Mouse (Mus musculus) forebrain, embryonic 16.5 days (tissue): ENCODE results near the gene Ttc25. TPM values are rescaled to one million over a fixed set of nuclear protein-coding genes. Genes with fewer than 3 reads are reported as not detected.

ENCODE experiments used
- ATAC-seq: fragments of 200-750 bp; cut with Nextera tagmentation; 2 replicates; pipeline ENCODE4 v1.8.0; 2017; ENCODE audit warnings: mild to moderate bottlenecking, moderate library complexity
- H3K27ac ChIP-seq: fragments of 300-500 bp; sonication (generic); 2 replicates; pipeline ENCODE4 v1.5.1; 2014; ENCODE audit warnings: low read length, control low read depth
- H3K27me3 ChIP-seq: fragments of 300-500 bp; sonication (generic); replicated peaks from 2 replicates; pipeline ENCODE4 v1.6.1; 2014; ENCODE audit warnings: low read length; ENCODE audit not compliant: control insufficient read depth, insufficient read depth
- H3K36me3 ChIP-seq: fragments of 300-500 bp; sonication (generic); 2 replicates; pipeline ENCODE4 v1.6.1; 2014; ENCODE audit not compliant: control insufficient read depth, insufficient read depth
- H3K4me1 ChIP-seq: fragments of 300-500 bp; sonication (generic); replicated peaks from 2 replicates; pipeline ENCODE4 v1.6.1; 2014; ENCODE audit warnings: low read length; ENCODE audit not compliant: control insufficient read depth, insufficient read depth
- H3K4me2 ChIP-seq: fragments of 300-500 bp; sonication (generic); 2 replicates; pipeline ENCODE4 v1.6.1; 2014; ENCODE audit warnings: mild to moderate bottlenecking, low read length, control low read depth
- H3K4me3 ChIP-seq: fragments of 300-500 bp; sonication (generic); replicated peaks from 2 replicates; pipeline ENCODE4 v1.5.1; 2014; ENCODE audit warnings: mild to moderate bottlenecking, low read length, control low read depth
- H3K9ac ChIP-seq: fragments of 300-500 bp; sonication (generic); replicated peaks from 2 replicates; pipeline ENCODE4 v1.6.1; 2014; ENCODE audit warnings: low read depth, low read length, control low read depth
- H3K9me3 ChIP-seq: fragments of 300-500 bp; sonication (generic); 2 replicates; pipeline ENCODE4 v1.6.1; 2016; ENCODE audit warnings: low read length; ENCODE audit not compliant: control insufficient read depth
- WGBS: fragments of 180-500 bp; shearing (Covaris S2); extraction: QIAGEN DNeasy Blood & Tissue Kit; methylation state at CpG from one replicate; pipeline ENCODE4 v1.1.7; 2014; 5-methylcytosine and 5-hydroxymethylcytosine counted together
- polyA plus RNA-seq: library from polyadenylated mRNA; unstranded; fragments of >200 nt; fragmentation: Nextera tagmentation; extraction: Ambion mirVana; gene quantifications from 2 replicates; pipeline ENCODE4 v1.2.1, GENCODE M21; 2015

Ttc25 gene
- polyA plus RNA-seq, 1 experiment from 2014 or later, result 1.0 TPM

GRCm38 (mm10) chr11:100541577-100541976 is 3.8 kb upstream of the Ttc25 start:
- WGBS, result 76% methylated on average over 2 of the region's 2 CpGs
- ATAC-seq, result no peak
- no peak overlapping the region for H3K4me3 ChIP-seq
- no peak overlapping the region for H3K4me2 ChIP-seq
- no peaks in the 10 kb centered on the region for H3K27me3 ChIP-seq
- no peak overlapping the region for H3K27ac ChIP-seq
- H3K9ac ChIP-seq, result no peak overlapping the region
- peaks cover 10% of the 10 kb centered on the region for H3K4me1 ChIP-seq
- H3K36me3 ChIP-seq, result no peaks in the 10 kb centered on the region
- H3K9me3 ChIP-seq, result no peaks in the 10 kb centered on the region

- ATAC-seq, result peak; percentile 12; the same call in 1 of the 2 replicates
- peaks cover 10% of the 10 kb centered on the region for H3K4me1 ChIP-seq
- H3K36me3 ChIP-seq, result no peaks in the 10 kb centered on the region
- no peaks in the 10 kb centered on the region for H3K27me3 ChIP-seq
- no peak overlapping the region for H3K27ac ChIP-seq
- H3K9ac ChIP-seq, result peak overlapping the region; percentile 61
- no peaks in the 10 kb centered on the region for H3K9me3 ChIP-seq
- 22% methylated on average over 7 of the region's 7 CpGs for WGBS
- H3K4me3 ChIP-seq, result peak overlapping the region; percentile 51
- H3K4me2 ChIP-seq, result peak overlapping the region; percentile 84
These were observed 309 bp downstream of the Ttc25 start for GRCm38 (mm10) chr11:100545746-100546085.

GRCm38 (mm10) chr11:100546955-100547354 is 1.5 kb downstream of the Ttc25 start:
- Histone ChIP-seq H3K4me1 (peaks cover 10% of the 10 kb centered on the region), H3K4me3 (no peak overlapping the region), H3K9me3 (no peaks in the 10 kb centered on the region), H3K4me2 (no peak overlapping the region), H3K36me3 (no peaks in the 10 kb centered on the region), H3K27ac (no peak overlapping the region), H3K9ac (no peak overlapping the region), H3K27me3 (no peaks in the 10 kb centered on the region)
- no peak for ATAC-seq
- 85% methylated on average over 6 of the region's 6 CpGs for WGBS

GRCm38 (mm10) chr11:100548141-100548540 is 2.7 kb downstream of the Ttc25 start:
- H3K4me3 ChIP-seq, result no peak overlapping the region
- H3K4me1 ChIP-seq, result peaks cover 10% of the 10 kb centered on the region
- H3K27me3 ChIP-seq, result no peaks in the 10 kb centered on the region
- H3K9me3 ChIP-seq, result no peaks in the 10 kb centered on the region
- ATAC-seq, result no peak
- no peak overlapping the region for H3K9ac ChIP-seq
- no peak overlapping the region for H3K4me2 ChIP-seq
- 80% methylated on average over 6 of the region's 6 CpGs for WGBS
- H3K27ac ChIP-seq, result no peak overlapping the region
- H3K36me3 ChIP-seq, result no peaks in the 10 kb centered on the region

- 82% methylated on average over 8 of the region's 8 CpGs for WGBS
- no peak for ATAC-seq
These were observed 4.1 kb downstream of the Ttc25 start for GRCm38 (mm10) chr11:100549466-100549865.

GRCm38 (mm10) chr11:100550101-100550500 is 4.7 kb downstream of the Ttc25 start:
- ATAC-seq, result no peak
- Histone ChIP-seq H3K27me3 (no peaks in the 10 kb centered on the region), H3K4me1 (peaks cover 7% of the 10 kb centered on the region), H3K4me3 (no peak overlapping the region), H3K27ac (no peak overlapping the region), H3K9me3 (no peaks in the 10 kb centered on the region), H3K4me2 (no peak overlapping the region), H3K9ac (no peak overlapping the region), H3K36me3 (no peaks in the 10 kb centered on the region)
- 85% methylated on average over 6 of the region's 6 CpGs for WGBS

More at GRCm38 (mm10) chr11:100549466-100549865, 4.1 kb downstream of the Ttc25 start:
- Histone ChIP-seq H3K4me2 (no peak overlapping the region), H3K9ac (no peak overlapping the region), H3K9me3 (no peaks in the 10 kb centered on the region), H3K36me3 (no peaks in the 10 kb centered on the region), H3K27me3 (no peaks in the 10 kb centered on the region), H3K4me1 (peaks cover 10% of the 10 kb centered on the region), H3K4me3 (no peak overlapping the region), H3K27ac (no peak overlapping the region)

- Histone ChIP-seq H3K4me1 (no peaks in the 10 kb centered on the region), H3K9ac (no peak overlapping the region), H3K4me2 (no peak overlapping the region), H3K27ac (no peak overlapping the region), H3K4me3 (no peak overlapping the region), H3K27me3 (no peaks in the 10 kb centered on the region), H3K36me3 (no peaks in the 10 kb centered on the region), H3K9me3 (no peaks in the 10 kb centered on the region)
- ATAC-seq, result no peak
- 76% methylated on average over 4 of the region's 4 CpGs for WGBS
These were observed 7.4 kb downstream of the Ttc25 start for GRCm38 (mm10) chr11:100552842-100553241.

GRCm38 (mm10) chr11:100555583-100555982 is 10.2 kb downstream of the Ttc25 start:
- no peaks in the 10 kb centered on the region for H3K36me3 ChIP-seq
- no peak overlapping the region for H3K9ac ChIP-seq
- no peaks in the 10 kb centered on the region for H3K4me1 ChIP-seq
- peak; percentile 64 for ATAC-seq
- H3K9me3 ChIP-seq, result no peaks in the 10 kb centered on the region
- H3K4me3 ChIP-seq, result no peak overlapping the region
- 22% methylated on average over 11 of the region's 11 CpGs for WGBS
- no peak overlapping the region for H3K4me2 ChIP-seq
- no peak overlapping the region for H3K27ac ChIP-seq
- no peaks in the 10 kb centered on the region for H3K27me3 ChIP-seq

GRCm38 (mm10) chr11:100557563-100557962 is 12.2 kb downstream of the Ttc25 start:
- Histone ChIP-seq H3K27ac (no peak overlapping the region), H3K27me3 (no peaks in the 10 kb centered on the region), H3K4me1 (no peaks in the 10 kb centered on the region), H3K4me2 (no peak overlapping the region), H3K4me3 (no peak overlapping the region), H3K9me3 (no peaks in the 10 kb centered on the region), H3K36me3 (no peaks in the 10 kb centered on the region), H3K9ac (no peak overlapping the region)
- no peak for ATAC-seq
- WGBS, result 80% methylated on average over 3 of the region's 3 CpGs

- Histone ChIP-seq H3K36me3 (no peaks in the 10 kb centered on the region), H3K9ac (no peak overlapping the region), H3K4me3 (no peak overlapping the region), H3K9me3 (no peaks in the 10 kb centered on the region), H3K27ac (no peak overlapping the region), H3K4me2 (no peak overlapping the region), H3K4me1 (no peaks in the 10 kb centered on the region), H3K27me3 (no peaks in the 10 kb centered on the region)
- ATAC-seq, result no peak
- 58% methylated on average over 7 of the region's 7 CpGs for WGBS
These were observed 14.1 kb downstream of the Ttc25 start for GRCm38 (mm10) chr11:100559476-100559875.
